Mouse (Mus musculus) heart, postnatal 0 days (tissue): ENCODE data around the gene Prkca. TPM values are rescaled to one million over a fixed set of nuclear protein-coding genes. Genes with fewer than 3 reads are reported as not detected.

Source experiments
- ATAC-seq: fragments of 200-750 bp; cut with Nextera tagmentation; 2 replicates; pipeline ENCODE4 v1.8.0; 2017; ENCODE audit warnings: low read depth, moderate number of reproducible peaks, moderate library complexity; ENCODE audit not compliant: insufficient read depth
- DNase-seq: peaks from one replicate; pipeline ENCODE4 v3.0.0-alpha.2; 2016; ENCODE audit warnings: low spot score
- H3K27ac ChIP-seq: fragments of 300-500 bp; sonication (generic); 2 replicates; pipeline ENCODE4 v1.5.1; 2014; ENCODE audit warnings: low read depth, mild to moderate bottlenecking
- H3K27me3 ChIP-seq: fragments of 300-500 bp; sonication (generic); 2 replicates; pipeline ENCODE4 v1.6.1; 2014; ENCODE audit warnings: low read length, mixed read lengths; ENCODE audit not compliant: control insufficient read depth, insufficient read depth
- H3K36me3 ChIP-seq: fragments of 300-500 bp; sonication (generic); replicated peaks from 2 replicates; pipeline ENCODE4 v1.6.1; 2014; ENCODE audit warnings: low read length, mixed read lengths; ENCODE audit not compliant: control insufficient read depth, insufficient read depth
- H3K4me1 ChIP-seq: fragments of 300-500 bp; sonication (generic); 2 replicates; pipeline ENCODE4 v1.6.1; 2014; ENCODE audit warnings: antibody characterized with exemption; ENCODE audit not compliant: control insufficient read depth, insufficient read depth
- H3K4me2 ChIP-seq: fragments of 300-500 bp; sonication (generic); 2 replicates; pipeline ENCODE4 v1.6.1; 2014; ENCODE audit warnings: low read depth, mild to moderate bottlenecking, low read length, moderate library complexity
- H3K4me3 ChIP-seq: fragments of 300-500 bp; sonication (generic); 2 replicates; pipeline ENCODE4 v1.5.1; 2014; ENCODE audit warnings: low read depth, low read length
- H3K9ac ChIP-seq: fragments of 300-500 bp; sonication (generic); replicated peaks from 2 replicates; pipeline ENCODE4 v1.6.1; 2014; ENCODE audit warnings: low read depth, low read length, mixed read lengths
- H3K9me3 ChIP-seq: fragments of 300-500 bp; sonication (generic); replicated peaks from 2 replicates; pipeline ENCODE4 v1.6.1; 2016; ENCODE audit warnings: low read length; ENCODE audit not compliant: control insufficient read depth
- CTCF ChIP-seq: IDR thresholded peaks from 2 replicates; pipeline ENCODE4 v1.5.1; 2016; ENCODE audit warnings: antibody characterized with exemption, control low read depth, low read depth
- EP300 ChIP-seq: IDR thresholded peaks from 2 replicates; pipeline ENCODE4 v1.6.1; 2016; ENCODE audit warnings: antibody characterized with exemption, low read depth
- WGBS: fragments of 180-500 bp; shearing (Covaris S2); extraction: QIAGEN DNeasy Blood & Tissue Kit; methylation state at CpG from one replicate; pipeline ENCODE4 v1.1.7; 2014; 5-methylcytosine and 5-hydroxymethylcytosine counted together
- polyA plus RNA-seq: library from polyadenylated mRNA; unstranded; fragments of >200 nt; fragmentation: Nextera tagmentation; extraction: Ambion mirVana; gene quantifications from 2 replicates; pipeline ENCODE4 v1.2.1, GENCODE M21; 2015
- total RNA-seq: library from RNA; depleted of rRNA; stranded (reverse); fragments of >200 nt; gene quantifications from 2 replicates; pipeline ENCODE4 v1.2.3, GENCODE M21; 2014; ENCODE audit warnings: low replicate concordance

The Prkca gene
- total and polyA plus RNA-seq, 2 experiments from 2014 or later, result 7.0 to 11.2 TPM

DNA sequence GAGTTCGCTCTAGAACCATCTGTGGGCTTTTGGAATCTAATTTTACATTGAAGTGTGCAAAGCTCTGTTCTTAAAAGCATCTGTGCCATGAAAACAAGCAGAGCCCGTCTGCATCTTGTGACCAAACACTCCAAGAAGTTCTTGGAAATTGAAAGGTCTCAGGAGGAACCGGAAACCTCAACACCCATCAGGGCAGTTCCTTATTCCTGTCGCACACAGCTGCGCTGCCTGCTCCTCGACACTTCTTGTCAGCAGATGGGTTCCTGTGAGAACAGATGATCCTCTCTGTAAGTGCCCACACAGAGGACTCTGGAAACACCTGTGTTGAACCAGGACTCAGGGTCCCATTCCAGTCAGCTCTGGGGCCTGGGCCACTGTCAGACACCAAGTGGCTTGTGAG lies 120.6 kb downstream of the Prkca start:
- no peak overlapping the region for H3K4me3 ChIP-seq
- no peaks in the 10 kb centered on the region for H3K9me3 ChIP-seq
- no peak overlapping the region for H3K4me2 ChIP-seq
- no peaks in the 10 kb centered on the region for H3K36me3 ChIP-seq
- no peaks in the 10 kb centered on the region for H3K27me3 ChIP-seq
- peaks cover 39% of the 10 kb centered on the region for H3K4me1 ChIP-seq
- WGBS, result 68% methylated on average over 6 of the region's 6 CpGs
- no peak for TF ChIP-seq EP300
- TF ChIP-seq CTCF, result no peak
- ATAC-seq, result no peak
- no peak for DNase-seq
- no peak overlapping the region for H3K9ac ChIP-seq
- 0 out of 2 replicates have a peak overlapping the region, but pooled peaks have one; percentile 21 for H3K27ac ChIP-seq

DNA sequence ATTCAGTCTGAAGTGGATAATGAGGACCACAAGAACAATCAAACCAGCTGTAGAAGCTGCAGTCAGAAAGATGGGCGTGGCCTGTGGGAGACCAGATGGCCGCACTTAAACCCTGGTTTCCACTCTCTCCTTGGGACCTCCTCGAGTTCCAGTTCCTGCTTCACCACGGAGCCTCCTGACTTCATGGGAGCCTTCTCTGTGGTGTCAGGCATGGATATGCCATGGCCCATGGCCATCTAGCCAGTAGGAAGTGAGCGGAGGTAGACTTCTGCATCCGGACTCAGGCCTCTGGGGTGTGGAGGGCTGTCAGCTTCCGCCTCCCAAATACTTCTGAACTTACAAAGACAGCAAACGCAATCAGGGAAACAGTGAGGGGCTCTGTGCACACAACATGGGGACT lies 121.1 kb downstream of the Prkca start:
- Histone ChIP-seq H3K4me2 (no peak overlapping the region), H3K9me3 (no peaks in the 10 kb centered on the region), H3K36me3 (no peaks in the 10 kb centered on the region), H3K27ac (0 out of 2 replicates have a peak overlapping the region, but pooled peaks have one; percentile 21), H3K4me3 (no peak overlapping the region), H3K9ac (no peak overlapping the region), H3K27me3 (no peaks in the 10 kb centered on the region), H3K4me1 (peaks cover 35% of the 10 kb centered on the region)
- ATAC-seq (no peak), DNase-seq (no peak)
- TF ChIP-seq CTCF, result no peak
- TF ChIP-seq EP300, result no peak
- 69% methylated on average over 8 of the region's 8 CpGs for WGBS

DNA sequence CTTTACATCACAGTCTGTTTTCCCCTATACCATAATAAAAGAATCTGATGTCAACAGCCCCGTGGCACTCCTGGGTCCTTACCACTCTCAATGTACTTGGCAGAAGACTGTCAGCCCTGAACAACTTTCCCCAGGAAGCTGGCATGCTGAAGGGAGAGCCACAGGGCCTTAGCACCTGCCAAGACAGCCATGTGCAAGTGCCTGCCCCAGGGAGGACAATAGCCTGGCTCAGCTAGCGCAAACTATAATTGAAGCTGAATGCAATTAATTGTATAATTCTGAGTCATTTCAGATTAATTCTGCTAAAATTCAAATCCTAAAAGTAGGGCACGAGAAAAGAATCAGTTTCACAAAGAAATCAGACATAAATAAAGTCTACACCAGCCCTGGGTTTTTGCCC lies 121.7 kb downstream of the Prkca start:
- ATAC-seq (no peak), DNase-seq (no peak)
- Histone ChIP-seq H3K36me3 (no peaks in the 10 kb centered on the region), H3K9ac (no peak overlapping the region), H3K27ac (no peak overlapping the region), H3K4me1 (peaks cover 30% of the 10 kb centered on the region), H3K27me3 (no peaks in the 10 kb centered on the region), H3K9me3 (no peaks in the 10 kb centered on the region), H3K4me2 (no peak overlapping the region), H3K4me3 (no peak overlapping the region)
- 80% methylated on average over 3 of the region's 3 CpGs for WGBS
- TF ChIP-seq EP300, result no peak
- no peak for TF ChIP-seq CTCF

- no peak for DNase-seq
- no peaks in the 10 kb centered on the region for H3K36me3 ChIP-seq
- no peak overlapping the region for H3K4me2 ChIP-seq
- H3K4me3 ChIP-seq, result no peak overlapping the region
- no peak for ATAC-seq
- H3K4me1 ChIP-seq, result peaks cover 30% of the 10 kb centered on the region
- H3K27ac ChIP-seq, result no peak overlapping the region
- no peaks in the 10 kb centered on the region for H3K27me3 ChIP-seq
- H3K9me3 ChIP-seq, result no peaks in the 10 kb centered on the region
- TF ChIP-seq CTCF, result no peak
- TF ChIP-seq EP300, result no peak
- H3K9ac ChIP-seq, result no peak overlapping the region
- 66% methylated on average over 13 of the region's 13 CpGs for WGBS
Observed at GRCm38 (mm10) chr11:108221124-108221835, 122.4 kb downstream of the Prkca start.

- 82% methylated on average over 5 of the region's 5 CpGs for WGBS
- H3K27me3 ChIP-seq, result no peaks in the 10 kb centered on the region
- no peak overlapping the region for H3K4me2 ChIP-seq
- peaks cover 30% of the 10 kb centered on the region for H3K4me1 ChIP-seq
- no peaks in the 10 kb centered on the region for H3K9me3 ChIP-seq
- no peak overlapping the region for H3K9ac ChIP-seq
- TF ChIP-seq CTCF (no peak), EP300 (no peak)
- no peak overlapping the region for H3K4me3 ChIP-seq
- H3K27ac ChIP-seq, result no peak overlapping the region
- DNase-seq, result no peak
- no peaks in the 10 kb centered on the region for H3K36me3 ChIP-seq
- ATAC-seq, result no peak
Observed at GRCm38 (mm10) chr11:108220605-108221004, 123.1 kb downstream of the Prkca start.

GRCm38 (mm10) chr11:108217043-108217442 lies 126.7 kb downstream of the Prkca start:
- no peak overlapping the region for H3K4me3 ChIP-seq
- no peaks in the 10 kb centered on the region for H3K9me3 ChIP-seq
- no peak for TF ChIP-seq CTCF
- no peak for TF ChIP-seq EP300
- no peak for ATAC-seq
- H3K27me3 ChIP-seq, result no peaks in the 10 kb centered on the region
- H3K4me1 ChIP-seq, result peaks cover 20% of the 10 kb centered on the region
- no peak overlapping the region for H3K27ac ChIP-seq
- H3K9ac ChIP-seq, result no peak overlapping the region
- WGBS, result 81% methylated on average over 8 of the region's 8 CpGs
- no peak overlapping the region for H3K4me2 ChIP-seq
- DNase-seq, result no peak
- H3K36me3 ChIP-seq, result no peaks in the 10 kb centered on the region
